Mouse (Mus musculus) spleen, postnatal 14 days (tissue): ENCODE data around the gene Prok1.

Source experiments
- DNase-seq, 2 experiments: peaks; one replicate each; pipeline ENCODE4 v3.0.0; 2021 to 2022; ENCODE audit warnings: low spot score in 2 of 2

The Prok1 gene

DNA sequence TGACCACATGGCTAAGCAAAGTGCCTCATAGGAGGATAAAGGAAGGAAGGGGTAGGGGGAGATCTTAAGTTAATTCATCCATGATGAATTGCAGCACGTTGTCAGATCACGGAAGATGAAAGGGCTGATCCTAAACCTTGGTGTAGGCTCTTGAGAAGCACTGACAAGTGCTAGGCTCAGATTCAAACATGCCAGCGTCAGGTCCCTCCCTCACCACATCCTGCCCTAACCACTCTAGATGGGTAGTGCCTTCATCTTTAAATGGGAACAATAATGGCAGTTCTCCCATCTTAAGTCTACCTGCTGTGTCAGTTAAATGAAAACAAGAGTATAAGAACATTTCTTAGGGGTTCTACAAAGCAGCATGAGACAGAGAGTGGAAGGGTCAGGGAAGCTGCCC lies 53.9 kb downstream of the Prok1 start:
- DNase-seq: no peak

DNA sequence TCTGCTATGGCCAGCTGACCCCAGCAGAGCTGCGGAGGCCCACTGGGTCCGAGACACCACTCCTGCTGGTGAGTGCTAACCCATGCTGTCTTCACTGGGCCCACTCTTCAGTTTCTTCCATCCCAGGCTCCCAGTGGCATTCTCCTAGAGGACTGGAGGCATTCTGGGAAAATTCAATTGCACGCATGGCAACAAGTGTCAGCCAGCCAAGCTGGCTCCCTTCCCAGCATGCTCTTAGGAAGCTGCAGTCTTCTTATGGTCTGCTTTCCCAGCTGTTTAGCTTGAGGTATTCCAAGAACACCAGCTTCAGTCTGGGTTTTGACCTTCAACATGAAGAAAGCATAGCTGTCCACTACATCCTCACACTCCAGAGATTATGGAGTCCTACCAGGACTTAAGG lies 56.3 kb downstream of the Prok1 start:
- no peak for DNase-seq
